ENCODE assay signal across 31 mouse cellular contexts in genomic region chr5:21651885-21652612, GRCm38 (mm10). TPM values are rescaled to one million over a fixed set of nuclear protein-coding genes. Genes with fewer than 3 reads are reported as not detected.
DNase-seq lines count a peak whose midpoint lies in the region; ATAC-seq and TF ChIP-seq lines count a peak whose summit lies in the region.
"Had no signal": no experiment of that assay in that cellular context is flagged by ENCODE, and none has a peak within 500 bp of the region (broad histone marks: within the 10 kb centered on the region; RNA-seq: fewer than 3 reads in every experiment).

No protein-coding gene starts in this region.

- no peak for TF ChIP-seq CTCF in lung, postnatal 0 days (IDR thresholded peaks at IDR 0.05)
- no peak for TF ChIP-seq CTCF in lung, adult 2 months (IDR thresholded peaks at IDR 0.05; ENCODE audit: insufficient read depth, low read length)

- H3K4me3 ChIP-seq in heart, embryonic 13.5 days, result no peak overlapping the region
- H3K4me3 ChIP-seq in lung, postnatal 0 days (ENCODE audit: low read depth, low read length), result no peak overlapping the region
- no peak overlapping the region for H3K4me3 ChIP-seq in lung, adult 2 months (replicated peaks; ENCODE audit: extremely low read depth, low read depth, low read length)
- H3K4me3 ChIP-seq in limb, embryonic 14.5 days (replicated peaks; ENCODE audit: low read length), result no peak overlapping the region
- H3K4me3 ChIP-seq: forebrain, embryonic 15.5 days; hindbrain, embryonic 13.5 days; liver, embryonic 15.5 days; midbrain, embryonic 10.5 days; myocyte; neural tube, embryonic 12.5 days had no signal

- peaks cover 9% of the 10 kb centered on the region for H3K4me1 ChIP-seq in heart, embryonic 13.5 days
- H3K4me1 ChIP-seq in lung, postnatal 0 days (ENCODE audit: insufficient read depth, low read depth, low read length), result no peaks in the 10 kb centered on the region
- H3K4me1 ChIP-seq in lung, adult 2 months (ENCODE audit: control insufficient read depth, insufficient read depth, low read length), result no peaks in the 10 kb centered on the region
- peaks cover 5% of the 10 kb centered on the region; the same call in 1 of the 2 replicates for H3K4me1 ChIP-seq in limb, embryonic 14.5 days (ENCODE audit: control insufficient read depth, insufficient read depth, low read length)

- TF ChIP-seq POLR2A in lung, adult 2 months (IDR thresholded peaks at IDR 0.05; ENCODE audit: borderline replicate concordance, extremely low read depth, low read depth, low read length), result no peak
- TF ChIP-seq POLR2A in limb, embryonic 14.5 days (IDR thresholded peaks at IDR 0.05; ENCODE audit: borderline replicate concordance, extremely low read depth, insufficient read depth, insufficient read length), result no peak

- no peak overlapping the region for H3K9ac ChIP-seq in heart, embryonic 13.5 days
- no peak overlapping the region for H3K9ac ChIP-seq in lung, postnatal 0 days (replicated peaks; ENCODE audit: low read depth)
- H3K9ac ChIP-seq in limb, embryonic 14.5 days (ENCODE audit: low read depth, low read length, severe bottlenecking), result no peak overlapping the region
- H3K9ac ChIP-seq: forebrain, embryonic 15.5 days; hindbrain, embryonic 13.5 days; liver, embryonic 15.5 days; neural tube, embryonic 12.5 days had no signal

- no peaks in the 10 kb centered on the region for H3K27me3 ChIP-seq in heart, embryonic 13.5 days (replicated peaks)
- H3K27me3 ChIP-seq in lung, postnatal 0 days (replicated peaks; ENCODE audit: insufficient read depth, low read length), result no peaks in the 10 kb centered on the region
- H3K27me3 ChIP-seq in limb, embryonic 14.5 days (ENCODE audit: control insufficient read depth, insufficient read depth, low read length), result no peaks in the 10 kb centered on the region
- H3K27me3 ChIP-seq: forebrain, embryonic 15.5 days; hindbrain, embryonic 13.5 days; liver, embryonic 15.5 days; neural tube, embryonic 12.5 days had no signal

- H3K9me3 ChIP-seq in heart, embryonic 13.5 days, result no peaks in the 10 kb centered on the region
- no peaks in the 10 kb centered on the region for H3K9me3 ChIP-seq in lung, postnatal 0 days (ENCODE audit: low read length)
- H3K9me3 ChIP-seq in limb, embryonic 14.5 days (ENCODE audit: control insufficient read depth, low read length), result no peaks in the 10 kb centered on the region
- H3K9me3 ChIP-seq: forebrain, embryonic 15.5 days; G1E; hindbrain, embryonic 13.5 days; liver, embryonic 15.5 days; midbrain, embryonic 10.5 days; neural tube, embryonic 12.5 days had no signal

- TF ChIP-seq EP300 in lung, postnatal 0 days (IDR thresholded peaks at IDR 0.05), result no peak

- no peak for DNase-seq in heart, postnatal 10 days
- DNase-seq in lung, postnatal 0 days (ENCODE audit: low spot score), result peak; percentile 34
- no peak for DNase-seq in lung, adult 2 months
- peak; percentile 60 for DNase-seq in R1 (ENCODE audit: low read depth, low spot score)
- DNase-seq in limb, embryonic 14.5 days (ENCODE audit: low spot score), result no peak
- no peak for DNase-seq in left cerebral cortex, adult 9 months (ENCODE audit: low spot score in 2 of 2)
- DNase-seq: adrenal gland, postnatal 14 days; cerebellum, adult 11 months; cerebellum, adult 9-10 months; cerebellum, postnatal 36 days; gastrocnemius, postnatal 36 days; heart, postnatal 14 days; kidney, adult 9 months; kidney, postnatal 10 days; layer of hippocampus, adult 9-11 months; lung, postnatal 10 days; right cerebral cortex, adult 18-20 months; spleen, adult 18-20 months; thymus, adult 2 months; thymus, postnatal 36 days had no signal

- H3K4me2 ChIP-seq in heart, embryonic 13.5 days, result no peak overlapping the region
- no peak overlapping the region for H3K4me2 ChIP-seq in lung, postnatal 0 days (replicated peaks; ENCODE audit: low read depth, low read length)
- no peak overlapping the region for H3K4me2 ChIP-seq in limb, embryonic 14.5 days (replicated peaks; ENCODE audit: low read depth, low read length, severe bottlenecking)
- H3K4me2 ChIP-seq: forebrain, embryonic 15.5 days; hindbrain, embryonic 13.5 days; liver, embryonic 15.5 days; neural tube, embryonic 12.5 days had no signal

- peaks cover 80% of the 10 kb centered on the region for H3K36me3 ChIP-seq in heart, embryonic 13.5 days
- peaks cover 3% of the 10 kb centered on the region; the same call in 1 of the 2 replicates for H3K36me3 ChIP-seq in lung, postnatal 0 days (ENCODE audit: insufficient read depth, low read length)
- H3K36me3 ChIP-seq in limb, embryonic 14.5 days (ENCODE audit: control insufficient read depth, insufficient read depth, low read length), result peaks cover 66% of the 10 kb centered on the region

- intact Hi-C loops in heart, postnatal 10 days (cut with DNase I), result loop anchor here (5.0 kb wide), 1 partner anchor 865 kb away; no protein-coding TSS in a partner anchor

- 75% methylated on average over 7 of the region's 7 CpGs for WGBS in heart, embryonic 13.5 days
- 76% methylated on average over 7 of the region's 7 CpGs for WGBS in lung, postnatal 0 days
- WGBS in lung, adult 2 months, result 74% methylated on average over 7 of the region's 7 CpGs
- WGBS in limb, embryonic 14.5 days, result 64% methylated on average over 7 of the region's 7 CpGs

- no peak for ATAC-seq in heart, embryonic 13.5 days (ENCODE audit: extremely low read depth, insufficient number of reproducible peaks, low FRiP score, low TSS enrichment)
- peak; percentile 49 for ATAC-seq in lung, postnatal 0 days
- ATAC-seq in limb, embryonic 14.5 days (ENCODE audit: low FRiP score, low read depth), result peak; percentile 53; the same call in 1 of the 2 replicates
- ATAC-seq: forebrain, embryonic 15.5 days had no signal

- peak overlapping the region; percentile 4; the same call in 1 of the 2 replicates for H3K27ac ChIP-seq in heart, embryonic 13.5 days (replicated peaks)
- H3K27ac ChIP-seq in lung, postnatal 0 days (ENCODE audit: low read length), result no peak overlapping the region
- H3K27ac ChIP-seq in limb, embryonic 14.5 days (replicated peaks; ENCODE audit: low read depth, low read length), result no peak overlapping the region
- H3K27ac ChIP-seq: forebrain, embryonic 15.5 days; hindbrain, embryonic 13.5 days; liver, embryonic 15.5 days; midbrain, embryonic 10.5 days; neural tube, embryonic 12.5 days had no signal

RNA-seq across cellular contexts. Expression of gene Armc10, which starts 6.4 kb away (rescaled TPM):
- polyA plus RNA-seq in heart, embryonic 13.5 days (2015; fragmentation: Nextera tagmentation; extraction: Ambion mirVana), result 20.4 and 21.9 TPM in 2 replicates
- 10 to 100 TPM; 14.6 to 15.3 TPM for total RNA-seq in heart, postnatal 10 days (2021)
- 30.1 and 33.4 TPM in 2 replicates for polyA plus RNA-seq in lung, postnatal 0 days (2015; fragmentation: Nextera tagmentation; extraction: Ambion mirVana)
- polyA plus RNA-seq in lung, adult 2 months (2012; rRNA removed), result 34.3 and 59.7 TPM in 2 replicates
- polyA plus RNA-seq in limb, embryonic 14.5 days (2012; rRNA removed), result 55.0 and 56.0 TPM in 2 replicates
- polyA plus RNA-seq in limb, embryonic 14.5 days (2014; fragmentation: Nextera tagmentation; extraction: Ambion mirVana), result 44.4 and 49.8 TPM in 2 replicates

RNA-seq across cellular contexts. Expression of gene Fbxl13, which starts 6.6 kb away (rescaled TPM):
- 0.07 and 0.13 TPM in 2 replicates for polyA plus RNA-seq in heart, embryonic 13.5 days (2015; fragmentation: Nextera tagmentation; extraction: Ambion mirVana)
- total RNA-seq in heart, postnatal 10 days (2021), result under 1 TPM; 0.10 TPM
- polyA plus RNA-seq in lung, postnatal 0 days (2015; fragmentation: Nextera tagmentation; extraction: Ambion mirVana), result 1.1 and 1.2 TPM in 2 replicates
- polyA plus RNA-seq in lung, adult 2 months (2012; rRNA removed), result 1.3 and 1.8 TPM in 2 replicates
- polyA plus RNA-seq in limb, embryonic 14.5 days (2012; rRNA removed), result 0.15 and 0.28 TPM in 2 replicates
- polyA plus RNA-seq in limb, embryonic 14.5 days (2014; fragmentation: Nextera tagmentation; extraction: Ambion mirVana), result 0.25 and 0.33 TPM in 2 replicates
- total RNA-seq: gastrocnemius, adult 18-20 months; heart, adult 8-10 months had no signal
- polyA plus RNA-seq: G1E; liver, adult 2 months had no signal

RNA-seq across cellular contexts. Expression of gene Napepld, which starts 49.1 kb away (rescaled TPM):
- polyA plus RNA-seq in heart, embryonic 13.5 days (2015; fragmentation: Nextera tagmentation; extraction: Ambion mirVana), result 4.2 and 4.7 TPM in 2 replicates
- 1 to 10 TPM; 5.4 to 5.7 TPM for total RNA-seq in heart, postnatal 10 days (2021)
- polyA plus RNA-seq in lung, postnatal 0 days (2015; fragmentation: Nextera tagmentation; extraction: Ambion mirVana), result 2.1 and 2.5 TPM in 2 replicates
- 3.2 and 3.6 TPM in 2 replicates for polyA plus RNA-seq in lung, adult 2 months (2012; rRNA removed)
- polyA plus RNA-seq in limb, embryonic 14.5 days (2012; rRNA removed), result 2.3 and 2.7 TPM in 2 replicates
- polyA plus RNA-seq in limb, embryonic 14.5 days (2014; fragmentation: Nextera tagmentation; extraction: Ambion mirVana), result 2.1 and 2.2 TPM in 2 replicates

Comparison
In these comparisons a context has a peak if more than half of its experiments do, and no peak if none do; other contexts are left out.
1. DNase-seq: peak in lung, postnatal 0 days (single experiment) and R1 (single experiment); none in heart, postnatal 10 days (0 of 2), lung, adult 2 months (single experiment), limb, embryonic 14.5 days (single experiment) and left cerebral cortex, adult 9 months (0 of 2).